Mouse (Mus musculus) ZHBTc4 (cell line): ENCODE results near the gene Oxgr1.

ENCODE experiments used
- DNase-seq: peaks from one replicate; pipeline ENCODE4 v3.0.0-alpha.2; 2011; ENCODE audit warnings: low read depth, low spot score

Oxgr1 gene

DNA sequence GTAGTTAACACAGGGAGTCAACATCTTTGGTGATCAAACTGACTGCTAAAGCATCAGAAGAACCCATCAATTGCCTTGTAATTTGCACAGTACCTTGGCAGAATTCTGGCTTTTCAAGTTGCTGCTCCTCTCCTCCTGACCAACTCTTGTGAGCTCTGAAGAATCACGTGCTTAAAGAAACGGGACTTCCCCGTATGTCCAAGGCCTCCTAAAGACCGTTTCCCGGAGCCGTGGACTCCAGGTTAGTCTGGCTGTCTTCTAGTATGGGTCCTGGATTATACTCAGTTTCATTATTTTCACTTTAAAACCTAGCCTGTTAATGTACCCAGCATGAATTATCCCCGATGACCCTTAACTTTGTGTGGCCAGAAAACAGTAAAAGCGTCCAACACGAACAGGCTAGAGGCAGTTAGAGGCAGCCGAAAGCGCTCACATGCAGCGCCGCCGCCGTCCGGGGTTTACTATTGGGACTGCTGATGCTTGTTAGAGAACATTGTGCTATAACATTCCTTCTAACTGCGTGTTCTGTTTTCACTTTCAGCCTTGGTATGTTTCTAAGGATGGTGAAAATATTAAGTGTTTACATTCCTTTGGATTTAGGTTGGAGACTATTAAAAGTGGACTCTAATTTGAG, at the start of gene Oxgr1:
Gene Oxgr1, minus strand, starts transcription at position 249 of the 634 bp plus-strand sequence.
- DNase-seq: no peak

DNA sequence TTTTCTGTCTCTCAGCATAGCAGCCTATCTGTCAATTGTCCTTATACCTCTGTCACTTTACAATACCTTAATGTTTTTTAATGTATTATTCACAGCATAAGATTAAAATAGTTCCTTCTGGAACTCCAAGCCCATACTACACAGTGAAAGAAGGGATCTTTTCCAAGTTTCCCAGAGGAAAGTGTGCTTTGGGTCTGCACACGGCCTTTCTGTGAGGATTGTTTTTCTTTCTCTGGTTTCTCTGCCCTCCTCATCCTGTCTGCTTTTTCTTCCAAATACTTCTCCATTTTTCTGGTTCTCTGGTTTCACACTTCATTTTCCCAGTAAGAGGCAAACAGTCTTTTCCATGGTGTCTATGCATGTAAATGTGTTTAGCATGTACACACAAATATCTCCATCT, 48.2 kb upstream of the Oxgr1 start:
- no peak for DNase-seq

GRCm38 (mm10) chr14:120089649-120090360, 47.6 kb upstream of the Oxgr1 start:
- no peak for DNase-seq

DNA sequence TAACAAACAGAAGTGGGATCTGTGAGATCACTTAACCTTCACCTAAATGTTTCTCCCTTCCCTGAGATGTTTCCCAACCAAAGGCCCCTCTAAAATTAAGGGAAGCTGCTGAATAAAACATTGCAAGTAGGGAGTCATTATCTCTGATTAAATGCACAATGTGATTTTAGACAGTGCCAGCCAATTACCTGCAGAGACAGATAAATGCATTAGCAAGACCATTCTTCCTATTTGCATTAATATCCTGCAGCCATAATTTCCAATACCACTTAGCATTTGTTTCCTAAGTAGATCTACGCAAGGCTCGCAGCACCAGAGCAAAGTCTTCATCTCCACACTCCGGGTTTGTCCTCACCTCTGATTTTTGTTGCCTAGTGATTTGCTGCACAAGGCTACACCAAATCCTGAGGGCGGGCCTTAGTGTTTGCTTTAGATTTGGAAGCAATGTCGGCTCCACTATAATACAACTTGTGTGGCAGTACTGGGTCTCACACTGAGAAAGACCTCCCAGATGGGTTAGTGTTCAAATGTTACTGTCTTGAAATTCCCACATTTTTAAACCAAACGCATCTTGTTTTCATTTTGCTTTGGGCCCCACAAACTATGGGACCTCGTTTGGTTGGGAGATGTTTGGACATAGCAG, 46.9 kb upstream of the Oxgr1 start:
- DNase-seq: no peak

DNA sequence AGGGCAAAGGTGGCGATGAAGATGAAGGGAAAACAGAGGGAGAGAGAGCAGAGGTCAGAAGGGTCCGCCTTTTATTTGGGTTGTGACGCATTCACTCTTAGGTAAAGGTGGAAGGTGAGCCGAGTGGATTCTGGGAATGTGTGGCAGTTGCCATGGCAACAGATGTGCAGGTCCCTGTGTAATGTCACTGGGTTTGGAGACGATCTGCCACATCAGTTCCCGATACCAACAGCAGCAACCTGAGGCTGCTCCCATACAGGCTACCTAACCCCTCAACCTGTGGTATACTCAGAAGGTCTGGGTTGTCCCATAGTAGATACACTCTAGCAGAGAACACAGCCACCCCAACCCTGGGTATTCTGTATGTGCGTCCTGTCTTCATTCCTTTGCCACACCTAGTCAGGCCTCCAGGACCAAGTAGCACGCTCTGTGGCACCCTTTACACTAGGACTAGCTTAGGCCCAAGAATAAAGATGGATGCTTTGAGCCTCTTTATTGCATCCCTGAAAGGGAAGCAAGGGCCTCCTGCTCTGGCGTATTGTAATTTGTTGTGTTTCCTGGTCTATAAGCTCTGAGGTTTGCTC, 41.9 kb upstream of the Oxgr1 start:
- peak; percentile 33 for DNase-seq

GRCm38 (mm10) chr14:120076192-120076591, 34.0 kb upstream of the Oxgr1 start:
- peak; percentile 65 for DNase-seq

- DNase-seq: no peak
Measured at GRCm38 (mm10) chr14:120075746-120076145, 33.5 kb upstream of the Oxgr1 start.

DNA sequence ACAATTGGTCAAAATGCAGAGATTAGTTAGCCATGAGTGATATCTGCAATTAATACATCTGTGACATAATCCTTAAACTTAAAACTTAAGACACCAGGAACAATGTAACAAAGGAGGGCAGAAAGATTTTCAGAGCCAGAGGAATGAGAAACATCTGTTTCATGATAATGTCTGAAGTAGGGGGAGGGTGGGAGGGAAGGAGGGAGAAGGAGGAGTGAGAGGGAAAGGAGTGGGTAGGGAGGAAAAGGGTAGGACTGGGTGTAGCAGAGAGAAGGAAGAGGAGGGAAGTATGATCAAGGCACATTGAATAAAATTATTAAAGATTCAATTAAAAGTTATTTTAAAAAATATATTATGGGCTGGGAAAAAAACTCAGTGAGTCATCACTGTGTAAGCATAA, 32.0 kb upstream of the Oxgr1 start:
- no peak for DNase-seq

DNA sequence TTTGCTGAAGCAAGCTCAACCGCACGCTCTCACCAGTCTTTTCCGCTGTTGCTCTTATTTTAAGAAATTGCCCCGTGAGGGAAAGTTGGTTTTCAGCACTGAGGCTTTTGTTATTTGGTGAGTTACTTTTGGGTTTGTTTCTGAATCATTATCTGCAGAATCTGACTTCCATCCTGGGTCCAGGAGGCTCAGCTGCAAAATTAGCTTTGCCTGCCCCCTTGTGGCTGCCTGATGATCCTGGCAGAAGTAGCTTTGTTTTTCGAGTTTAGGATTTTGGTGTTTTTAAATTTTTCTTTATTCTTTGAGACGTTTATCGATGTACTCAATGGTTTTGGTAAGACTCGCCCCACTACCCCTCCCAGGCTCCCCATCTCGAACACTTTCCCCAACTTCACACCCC, 18.9 kb upstream of the Oxgr1 start:
- peak; percentile 70 for DNase-seq

DNA sequence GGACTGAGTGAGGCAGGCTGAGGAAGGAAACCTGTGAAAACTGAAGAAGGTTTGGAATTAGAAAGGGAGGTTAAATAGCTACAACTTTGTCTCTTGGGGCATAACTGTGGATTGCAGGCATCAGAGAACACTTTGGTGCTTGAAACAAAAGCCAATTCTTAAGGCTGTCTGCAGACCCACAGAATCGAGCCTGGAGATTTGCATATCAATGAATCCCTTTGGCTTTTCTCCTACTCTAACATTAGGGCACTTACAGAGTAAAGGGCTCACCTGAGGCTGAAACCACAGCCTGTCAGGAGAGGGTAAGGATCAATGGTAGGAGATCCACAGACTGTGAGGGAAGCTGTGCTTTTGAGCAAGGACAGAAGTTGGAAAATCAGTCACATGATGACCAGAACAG, 8.8 kb downstream of the Oxgr1 start:
- peak; percentile 75 for DNase-seq

GRCm38 (mm10) chr14:120019948-120020347, 22.3 kb downstream of the Oxgr1 start:
- DNase-seq: no peak

- DNase-seq: no peak
Measured at GRCm38 (mm10) chr14:120009969-120010872, 32.0 kb downstream of the Oxgr1 start.

- DNase-seq: peak; percentile 36
Measured at GRCm38 (mm10) chr14:120005153-120005552, 37.1 kb downstream of the Oxgr1 start.

GRCm38 (mm10) chr14:120003661-120004060, 38.6 kb downstream of the Oxgr1 start:
- DNase-seq: no peak

DNA sequence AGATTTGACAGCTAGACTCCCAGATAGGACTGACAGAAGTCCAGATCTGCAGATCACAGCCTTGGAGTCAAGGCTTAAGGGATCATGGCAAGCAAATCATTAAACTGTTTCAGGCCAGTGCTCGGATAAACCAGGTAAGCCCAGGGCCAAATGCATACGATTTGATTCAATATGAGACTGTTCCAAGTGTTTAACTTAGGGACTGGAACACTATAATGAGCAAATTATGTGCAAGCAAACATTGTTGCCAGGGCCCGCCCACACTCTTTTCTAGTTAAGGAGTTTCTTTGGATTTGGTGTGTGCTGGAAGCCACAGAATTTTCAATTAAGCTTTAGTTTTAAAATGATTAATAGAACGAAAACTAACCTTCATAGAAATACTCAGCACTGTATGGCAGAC, 39.6 kb downstream of the Oxgr1 start:
- no peak for DNase-seq

DNA sequence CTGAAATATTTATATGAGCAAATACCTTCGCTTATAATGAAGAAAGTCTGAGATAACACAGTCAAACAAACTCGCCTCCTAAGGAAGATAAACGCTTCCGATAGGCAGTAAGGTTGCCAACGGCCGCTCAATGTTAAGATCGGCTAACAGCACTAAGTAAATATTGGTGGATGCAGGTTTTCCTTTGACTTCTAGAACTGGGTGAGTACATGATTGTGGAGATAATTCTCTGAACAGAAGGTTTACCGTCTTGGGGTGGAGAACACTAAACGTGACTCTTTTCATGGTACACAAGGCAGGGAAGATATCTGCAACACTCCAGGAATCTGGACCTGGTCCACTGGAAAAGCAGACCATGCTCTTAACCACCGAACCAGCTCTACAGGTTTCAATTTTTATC, 52.6 kb downstream of the Oxgr1 start:
- no peak for DNase-seq

GRCm38 (mm10) chr14:119988937-119989645, 53.1 kb downstream of the Oxgr1 start:
- no peak for DNase-seq

DNA sequence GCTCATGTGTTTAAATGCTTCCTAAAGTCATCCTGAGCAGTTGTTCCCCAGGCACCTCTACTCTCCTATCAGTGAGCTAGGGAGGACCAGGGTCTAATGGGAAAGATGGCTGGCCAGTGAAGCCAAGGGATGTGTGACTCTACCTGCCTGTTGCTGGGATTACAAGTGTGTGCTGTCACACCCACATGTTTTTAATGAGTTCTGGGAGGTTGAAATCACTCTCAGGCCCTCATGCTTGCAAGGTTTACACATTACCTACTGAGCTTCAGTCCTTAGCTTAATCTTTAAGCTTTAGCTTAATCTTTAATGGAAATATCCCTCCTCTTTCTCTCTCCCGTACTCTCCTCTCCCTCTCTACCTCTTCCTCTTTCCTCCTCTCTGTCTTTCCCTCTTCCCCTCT, 55.0 kb downstream of the Oxgr1 start:
- no peak for DNase-seq

- DNase-seq: no peak
Measured at GRCm38 (mm10) chr14:119986778-119987177, 55.5 kb downstream of the Oxgr1 start.

DNA sequence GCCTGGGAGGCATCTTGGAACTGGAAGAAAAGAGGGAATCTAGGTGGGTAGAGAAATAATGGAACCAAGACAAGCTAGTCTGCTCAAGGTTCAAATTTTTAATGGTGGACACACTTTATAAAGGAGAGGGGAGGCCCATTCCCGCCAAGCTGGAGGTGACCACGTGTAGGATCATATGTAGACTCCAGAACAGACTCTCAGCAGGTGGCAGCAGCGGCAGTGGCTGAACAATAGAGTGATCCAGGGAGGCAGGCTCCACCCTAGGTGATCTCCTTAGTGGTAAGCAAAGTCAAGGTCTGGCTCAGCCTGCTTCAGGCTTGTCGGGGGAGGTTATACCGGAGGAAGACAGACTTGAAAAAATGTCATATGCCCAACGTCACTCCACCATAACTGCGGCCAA, 55.9 kb downstream of the Oxgr1 start:
- DNase-seq: peak; percentile 76

GRCm38 (mm10) chr14:119981314-119981713, 60.9 kb downstream of the Oxgr1 start:
- no peak for DNase-seq
